Mouse (Mus musculus): Measurements from ENCODE around the gene Pxt1. TPM values are rescaled to one million over a fixed set of nuclear protein-coding genes. Genes with fewer than 3 reads are reported as not detected.

The Pxt1 gene
- polyA plus RNA-seq, 1 experiment = not detected

- peaks cover 13% of the 10 kb centered on the region for H3K9me3 ChIP-seq
- peaks cover 3% of the 10 kb centered on the region for H3K27me3 ChIP-seq (replicated peaks)
- peaks cover 11% of the 10 kb centered on the region for H3K36me3 ChIP-seq (replicated peaks; ENCODE audit: low read length)
- no peak overlapping the region for H3K4me3 ChIP-seq (replicated peaks)
- no peak for TF ChIP-seq FLI1 (IDR thresholded peaks at IDR 0.05; ENCODE audit: low read length)
- no peak for TF ChIP-seq GATA1 (IDR thresholded peaks at IDR 0.05; ENCODE audit: borderline replicate concordance, low read length)
- peaks cover 38% of the 10 kb centered on the region for H3K4me1 ChIP-seq
These were observed 7.1 kb upstream of the Pxt1 start for GRCm38 (mm10) chr17:28950751-28951150.

GRCm38 (mm10) chr17:28948661-28949060, 5.0 kb upstream of the Pxt1 start:
- H3K36me3 ChIP-seq (replicated peaks; ENCODE audit: low read length) = no peaks in the 10 kb centered on the region
- H3K27me3 ChIP-seq (replicated peaks) = peaks cover 3% of the 10 kb centered on the region
- peaks cover 26% of the 10 kb centered on the region for H3K4me1 ChIP-seq
- peaks cover 13% of the 10 kb centered on the region for H3K9me3 ChIP-seq
- no peak overlapping the region for H3K4me3 ChIP-seq (replicated peaks)
- no peak for TF ChIP-seq GATA1 (IDR thresholded peaks at IDR 0.05; ENCODE audit: borderline replicate concordance, low read length)
- TF ChIP-seq FLI1 (IDR thresholded peaks at IDR 0.05; ENCODE audit: low read length) = no peak

GRCm38 (mm10) chr17:28947011-28947939, 3.6 kb upstream of the Pxt1 start:
- TF ChIP-seq FLI1 (IDR thresholded peaks at IDR 0.05; ENCODE audit: low read length) (no peak), GATA1 (IDR thresholded peaks at IDR 0.05; ENCODE audit: borderline replicate concordance, low read length) (no peak)
- H3K27me3 ChIP-seq (replicated peaks) = peaks cover 3% of the 10 kb centered on the region
- no peaks in the 10 kb centered on the region for H3K36me3 ChIP-seq (replicated peaks; ENCODE audit: low read length)
- peaks cover 13% of the 10 kb centered on the region for H3K9me3 ChIP-seq
- no peak overlapping the region for H3K4me3 ChIP-seq (replicated peaks)
- peaks cover 20% of the 10 kb centered on the region for H3K4me1 ChIP-seq

GRCm38 (mm10) chr17:28944481-28944880, 841 bp upstream of the Pxt1 start:
- peaks cover 27% of the 10 kb centered on the region for H3K9me3 ChIP-seq
- no peak overlapping the region for H3K4me3 ChIP-seq (replicated peaks)
- no peaks in the 10 kb centered on the region for H3K36me3 ChIP-seq (replicated peaks; ENCODE audit: low read length)
- H3K27me3 ChIP-seq (replicated peaks) = peaks cover 3% of the 10 kb centered on the region
- H3K4me1 ChIP-seq = peaks cover 4% of the 10 kb centered on the region; the same call in 1 of the 2 replicates
- TF ChIP-seq GATA1 (IDR thresholded peaks at IDR 0.05; ENCODE audit: borderline replicate concordance, low read length) (no peak), FLI1 (IDR thresholded peaks at IDR 0.05; ENCODE audit: low read length) (no peak)

- H3K9me3 ChIP-seq = peaks cover 24% of the 10 kb centered on the region
- no peaks in the 10 kb centered on the region for H3K36me3 ChIP-seq (replicated peaks; ENCODE audit: low read length)
- TF ChIP-seq GATA1 (IDR thresholded peaks at IDR 0.05; ENCODE audit: borderline replicate concordance, low read length) (no peak), FLI1 (IDR thresholded peaks at IDR 0.05; ENCODE audit: low read length) (no peak)
- no peak overlapping the region for H3K4me3 ChIP-seq (replicated peaks)
- peaks cover 3% of the 10 kb centered on the region for H3K27me3 ChIP-seq (replicated peaks)
- peaks cover 4% of the 10 kb centered on the region; the same call in 1 of the 2 replicates for H3K4me1 ChIP-seq
These were observed 1.5 kb downstream of the Pxt1 start for GRCm38 (mm10) chr17:28942101-28942500.

GRCm38 (mm10) chr17:28940776-28941555, 2.7 kb downstream of the Pxt1 start:
- H3K9me3 ChIP-seq = peaks cover 18% of the 10 kb centered on the region
- H3K36me3 ChIP-seq (replicated peaks; ENCODE audit: low read length) = no peaks in the 10 kb centered on the region
- no peak for TF ChIP-seq FLI1 (IDR thresholded peaks at IDR 0.05; ENCODE audit: low read length)
- no peak for TF ChIP-seq GATA1 (IDR thresholded peaks at IDR 0.05; ENCODE audit: borderline replicate concordance, low read length)
- H3K27me3 ChIP-seq (replicated peaks) = no peaks in the 10 kb centered on the region
- no peak overlapping the region for H3K4me3 ChIP-seq (replicated peaks)
- H3K4me1 ChIP-seq = peaks cover 4% of the 10 kb centered on the region; the same call in 1 of the 2 replicates

- peaks cover 1% of the 10 kb centered on the region for H3K4me1 ChIP-seq
These were observed 6.9 kb downstream of the Pxt1 start for GRCm38 (mm10) chr17:28936622-28937345.

GRCm38 (mm10) chr17:28936133-28936532, 7.5 kb downstream of the Pxt1 start:
- H3K27me3 ChIP-seq (replicated peaks) = peaks cover 2% of the 10 kb centered on the region
- H3K9me3 ChIP-seq = peaks cover 7% of the 10 kb centered on the region; the same call in 1 of the 2 replicates
- TF ChIP-seq GATA1 (IDR thresholded peaks at IDR 0.05; ENCODE audit: borderline replicate concordance, low read length) = no peak
- TF ChIP-seq FLI1 (IDR thresholded peaks at IDR 0.05; ENCODE audit: low read length) = no peak
- H3K4me3 ChIP-seq (replicated peaks) = no peak overlapping the region
- H3K4me1 ChIP-seq = peaks cover 7% of the 10 kb centered on the region
- no peaks in the 10 kb centered on the region for H3K36me3 ChIP-seq (replicated peaks; ENCODE audit: low read length)

More at GRCm38 (mm10) chr17:28936622-28937345, 6.9 kb downstream of the Pxt1 start:
- TF ChIP-seq GATA1 (IDR thresholded peaks at IDR 0.05; ENCODE audit: borderline replicate concordance, low read length) = no peak
- no peak for TF ChIP-seq FLI1 (IDR thresholded peaks at IDR 0.05; ENCODE audit: low read length)
- peaks cover 2% of the 10 kb centered on the region for H3K27me3 ChIP-seq (replicated peaks)
- peaks cover 14% of the 10 kb centered on the region for H3K9me3 ChIP-seq
- no peak overlapping the region for H3K4me3 ChIP-seq (replicated peaks)
- H3K36me3 ChIP-seq (replicated peaks; ENCODE audit: low read length) = no peaks in the 10 kb centered on the region

Measured in megakaryocyte, embryonic 14.5 days (primary cell).